Mouse (Mus musculus) urinary bladder, adult 2 months (tissue): ENCODE data around the gene Vmac. TPM values are rescaled to one million over a fixed set of nuclear protein-coding genes. Genes with fewer than 3 reads are reported as not detected.

Source experiments
- DNase-seq: peaks from one replicate; pipeline ENCODE4 v3.0.0; 2022; ENCODE audit warnings: low spot score
- polyA plus RNA-seq: library from polyadenylated mRNA; depleted of rRNA; stranded (reverse); fragments of >200 nt; gene quantifications from 2 replicates; pipeline ENCODE4 v1.2.3, GENCODE M21; 2012

The Vmac gene
- polyA plus RNA-seq, 1 experiment, result 18.2 TPM

- no peak for DNase-seq
These were observed 22.4 kb upstream of the Vmac start for GRCm38 (mm10) chr17:56740118-56740787.

DNA sequence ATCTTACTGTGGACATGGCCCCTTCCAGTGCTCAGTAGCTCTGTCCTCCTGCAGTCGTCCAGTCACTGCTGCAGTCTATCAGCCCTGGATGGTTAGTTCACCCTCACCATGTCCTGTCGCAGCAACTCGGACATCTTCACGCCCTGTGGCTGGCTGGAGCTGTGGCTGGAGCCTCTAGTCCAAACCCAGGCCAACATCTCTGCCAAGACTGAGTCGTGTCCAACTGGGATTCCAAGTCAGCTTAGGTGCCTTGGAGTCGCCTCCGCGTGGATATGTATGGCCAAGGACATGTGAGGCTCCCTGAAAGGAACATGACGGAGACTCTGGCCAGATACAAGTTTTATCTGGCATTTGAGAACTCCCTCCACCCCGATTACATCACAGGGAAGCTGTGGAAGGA, 20.4 kb upstream of the Vmac start:
- DNase-seq, result no peak

- DNase-seq, result no peak
These were observed 18.7 kb upstream of the Vmac start for GRCm38 (mm10) chr17:56736534-56736933.

GRCm38 (mm10) chr17:56729656-56730055, 11.8 kb upstream of the Vmac start:
- DNase-seq, result no peak

DNA sequence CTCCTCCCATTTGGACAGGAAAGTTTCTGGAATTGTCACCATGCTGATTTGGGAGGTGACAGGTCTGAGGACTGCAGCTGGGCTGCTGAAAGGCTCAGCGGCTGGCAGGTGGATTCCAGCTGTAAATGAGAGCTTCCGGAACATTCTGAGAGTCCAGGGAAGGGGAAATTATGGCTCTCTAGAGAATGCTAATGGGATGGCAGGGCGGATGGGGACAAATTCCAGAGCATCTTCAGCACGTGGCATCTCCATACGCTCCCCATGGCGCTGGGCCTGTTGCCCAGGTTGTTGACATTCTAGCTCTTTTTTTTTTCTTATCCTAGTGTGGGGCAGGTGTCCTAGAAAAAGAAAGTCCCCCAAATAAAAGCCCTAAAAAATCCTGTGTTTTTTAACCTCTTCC, 11.3 kb upstream of the Vmac start:
- no peak for DNase-seq

DNA sequence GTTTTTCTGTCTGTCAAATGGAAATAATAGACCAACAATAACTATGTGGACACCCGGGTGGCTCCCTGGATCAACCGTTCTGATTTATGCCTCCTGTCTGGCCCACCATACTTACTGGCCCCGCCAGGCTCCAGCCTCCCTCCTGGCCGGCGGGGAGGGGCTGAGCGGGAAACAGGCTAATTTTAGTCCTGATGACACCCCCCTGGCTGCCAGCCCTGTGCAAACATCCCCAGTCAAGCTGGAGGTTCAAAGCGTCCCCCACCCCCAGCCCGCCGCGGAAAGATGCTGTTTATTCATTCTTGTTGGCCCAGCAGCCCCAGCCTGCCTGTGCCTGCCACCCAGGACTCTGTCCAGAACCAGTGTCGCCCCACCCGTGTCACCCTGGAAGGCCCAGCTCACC, 10.3 kb upstream of the Vmac start:
- no peak for DNase-seq

- no peak for DNase-seq
These were observed 9.8 kb upstream of the Vmac start for GRCm38 (mm10) chr17:56727659-56728058.

DNA sequence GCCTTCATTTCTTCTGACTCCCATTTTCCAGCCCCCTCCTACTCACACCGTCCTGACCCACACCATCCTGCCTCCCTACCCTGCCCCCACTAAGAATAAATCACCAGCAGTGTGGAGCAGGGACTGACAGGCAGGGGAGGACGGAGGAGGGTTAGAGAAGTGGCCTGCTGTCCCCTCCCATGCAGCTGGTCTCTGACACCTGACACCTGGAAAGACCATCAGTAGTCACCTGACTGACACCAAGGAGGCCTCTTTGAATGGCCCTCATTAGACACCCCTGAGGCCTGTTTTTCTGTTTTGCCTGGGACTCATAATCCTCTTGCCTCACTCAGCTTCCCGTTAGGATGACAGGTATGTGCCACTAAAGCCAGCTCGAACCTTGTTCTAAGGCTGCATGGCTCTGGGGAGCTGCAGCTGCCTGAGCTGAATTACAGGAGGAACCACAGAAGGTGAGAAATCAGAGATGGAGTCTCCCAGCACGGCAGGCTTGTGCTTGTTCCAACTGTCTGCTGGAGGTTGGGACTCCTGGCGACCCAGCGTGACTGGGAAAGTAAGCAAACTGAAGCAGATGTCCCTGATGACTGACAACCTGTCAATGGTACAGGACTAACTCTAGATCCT, 9.3 kb upstream of the Vmac start:
- no peak for DNase-seq

GRCm38 (mm10) chr17:56723419-56724161, 5.8 kb upstream of the Vmac start:
- no peak for DNase-seq

DNA sequence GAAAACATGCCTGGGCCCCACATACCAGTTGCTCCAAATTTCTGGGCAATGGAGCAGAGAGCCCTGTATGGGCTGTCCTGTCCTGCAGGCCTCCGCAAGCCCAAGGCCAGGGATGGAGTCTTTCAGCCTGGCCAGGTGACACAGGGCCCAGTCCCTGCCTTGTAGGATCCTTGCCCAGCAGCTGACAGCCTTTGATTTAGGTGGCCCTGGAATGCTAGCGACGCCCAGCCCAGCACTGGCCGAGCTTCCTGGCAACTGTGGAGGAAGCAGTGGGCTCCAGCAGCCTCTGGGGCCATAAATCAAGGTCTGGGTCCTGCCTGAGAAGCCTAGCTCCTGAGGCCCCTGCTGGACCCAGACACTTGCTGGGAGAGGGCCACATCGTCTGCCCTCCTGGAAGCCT, 4.6 kb upstream of the Vmac start:
- no peak for DNase-seq

- DNase-seq, result peak; percentile 85
These were observed 1.0 kb downstream of the Vmac start for GRCm38 (mm10) chr17:56716655-56717362.

- no peak for DNase-seq
These were observed 1.7 kb downstream of the Vmac start for GRCm38 (mm10) chr17:56715914-56716654.

GRCm38 (mm10) chr17:56715360-56715759, 2.5 kb downstream of the Vmac start:
- DNase-seq, result no peak

DNA sequence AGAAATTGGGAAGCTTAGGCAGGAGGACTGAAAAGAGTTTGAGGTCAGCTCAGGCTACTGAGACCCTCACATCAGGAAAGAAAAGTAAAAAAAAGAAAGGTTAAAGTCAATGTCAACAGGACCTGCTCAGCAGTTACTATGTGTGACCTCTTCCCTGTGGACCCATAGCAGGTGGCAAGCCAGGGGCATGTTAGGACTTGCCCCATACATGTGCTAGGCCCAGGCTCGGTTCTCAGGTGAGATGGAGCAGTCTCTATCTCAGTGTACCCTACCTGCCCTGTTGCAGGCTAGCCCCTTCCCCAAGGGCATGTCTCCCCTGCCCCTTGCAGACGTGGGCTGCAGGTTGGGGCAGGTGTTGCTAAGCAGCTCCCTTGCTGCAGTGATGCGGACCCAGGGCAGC, 8.1 kb downstream of the Vmac start:
- no peak for DNase-seq

DNA sequence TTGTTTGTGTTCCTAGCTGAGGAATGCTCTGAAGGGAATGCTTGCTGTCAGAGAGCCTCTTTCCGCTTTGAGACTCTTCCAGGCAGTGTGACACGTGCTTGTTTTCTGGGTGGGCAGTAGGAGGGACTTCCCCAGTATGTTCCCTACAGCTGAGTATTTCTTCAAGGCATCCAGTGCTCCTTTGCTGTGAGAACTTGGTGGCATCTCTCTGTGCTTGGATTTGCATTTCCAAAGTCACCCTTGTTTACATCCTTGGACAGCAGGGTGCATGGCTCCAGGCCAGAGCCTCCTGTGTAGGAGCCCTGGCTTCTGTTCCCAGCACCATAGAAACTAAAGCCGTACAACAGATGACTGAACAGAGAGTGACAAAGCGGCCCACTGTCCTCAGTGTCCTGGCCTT, 9.1 kb downstream of the Vmac start:
- no peak for DNase-seq

DNA sequence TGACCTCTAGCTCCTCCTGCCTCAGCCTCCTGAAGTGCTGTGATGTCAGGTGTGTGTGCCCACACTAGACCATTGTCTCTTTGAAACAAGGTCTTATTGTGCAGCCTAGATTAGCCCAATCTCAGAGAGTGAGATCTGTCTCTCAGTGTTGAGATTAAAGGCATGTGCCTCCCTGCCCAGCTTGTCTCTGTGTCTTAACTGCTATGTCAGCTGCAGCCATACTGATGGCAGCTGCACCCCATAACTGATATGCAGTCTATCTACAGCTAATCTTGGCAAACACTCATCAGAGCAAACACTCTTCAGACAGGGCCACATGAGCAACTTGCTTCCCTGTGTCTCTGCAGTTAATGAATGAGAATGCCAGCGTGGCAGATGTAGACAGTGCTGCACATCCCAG, 11.3 kb downstream of the Vmac start:
- DNase-seq, result no peak

DNA sequence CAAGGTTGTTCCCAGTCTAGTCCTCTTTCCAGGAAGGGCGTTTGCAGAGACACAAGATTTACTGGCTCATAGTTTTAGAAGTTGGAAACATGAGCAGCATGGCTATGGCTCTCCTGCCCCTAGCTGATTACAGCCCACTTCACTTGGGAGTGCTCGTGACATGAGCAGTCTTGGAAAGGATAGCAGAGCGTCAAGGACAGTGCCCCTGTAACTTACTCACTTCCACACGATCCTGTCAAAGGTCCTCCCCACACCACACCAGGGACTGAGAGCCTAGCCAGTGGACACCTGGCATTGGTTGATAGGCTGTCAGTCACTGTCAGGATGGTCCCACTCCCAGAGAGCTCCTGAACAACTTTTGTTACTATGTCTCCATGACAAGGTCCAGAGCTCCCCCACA, 14.8 kb downstream of the Vmac start:
- no peak for DNase-seq

DNA sequence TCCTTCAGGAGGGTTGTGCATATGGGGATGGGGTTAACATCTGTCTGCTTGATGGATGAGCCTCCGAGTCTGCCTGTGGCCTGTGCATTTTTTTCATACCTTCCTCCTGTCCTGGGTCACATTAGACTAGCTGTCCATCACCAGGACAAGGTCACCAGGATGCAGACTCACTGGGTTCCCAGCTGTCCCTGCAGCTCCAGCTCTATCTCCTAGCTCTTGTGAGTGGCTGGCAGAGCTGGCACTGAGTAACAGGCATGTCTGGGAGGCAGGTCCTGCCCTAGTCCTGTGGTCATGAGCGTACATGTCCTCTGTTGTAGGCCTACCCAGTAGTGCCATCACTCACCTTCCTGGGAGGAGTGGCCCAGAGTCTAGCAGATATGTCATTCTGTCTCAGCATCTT, 17.4 kb downstream of the Vmac start:
- no peak for DNase-seq

GRCm38 (mm10) chr17:56693851-56694310, 23.9 kb downstream of the Vmac start:
- DNase-seq, result no peak

- no peak for DNase-seq
These were observed 24.4 kb downstream of the Vmac start for GRCm38 (mm10) chr17:56693395-56693794.

GRCm38 (mm10) chr17:56688689-56689088, 29.1 kb downstream of the Vmac start:
- DNase-seq, result no peak

DNA sequence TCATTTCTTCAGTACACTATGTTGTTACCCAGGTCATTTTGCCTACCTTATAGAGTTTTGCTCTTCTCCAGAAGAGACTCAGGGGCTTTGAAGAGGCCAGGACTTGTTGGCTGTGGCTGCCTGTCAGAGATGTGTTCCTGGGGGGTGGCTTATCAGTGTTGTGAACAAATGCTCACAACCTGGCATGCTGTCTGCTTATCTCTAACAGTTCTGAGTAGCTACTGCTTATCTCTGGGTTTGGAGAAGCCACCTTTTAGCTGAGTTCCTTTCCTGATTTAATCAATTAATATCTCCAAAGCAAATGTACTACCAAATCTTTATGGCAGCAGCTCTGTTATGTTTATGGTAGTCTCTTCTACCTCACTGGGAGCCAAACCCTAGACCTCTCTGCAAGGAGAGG, 29.8 kb downstream of the Vmac start:
- no peak for DNase-seq
